Mouse (Mus musculus) G1E-ER4 (cell line): ENCODE measurements at regions not wholly inside any gene's neighbourhood (a gene's known extent, or its start where the extent isn't known, plus 50 kb on each side); places are given as distances from the start of the nearest gene placed in this dataset.

ENCODE experiments used
- GATA1 ChIP-seq: IDR thresholded peaks from one replicate; pipeline ENCODE4 v1.8.0; 2012; ENCODE audit warnings: low read length, inconsistent platforms

- TF ChIP-seq GATA1, result no peak
Observed at GRCm38 (mm10) chr10:17653785-17654184, 69.2 kb upstream of the Cited2 start.

- TF ChIP-seq GATA1, result no peak
Observed at GRCm38 (mm10) chr10:17654308-17654858, 68.6 kb upstream of the Cited2 start.

- TF ChIP-seq GATA1, result no peak
Observed at GRCm38 (mm10) chr10:17655459-17656051, 67.5 kb upstream of the Cited2 start.

GRCm38 (mm10) chr10:17656305-17656704 lies 66.7 kb upstream of the Cited2 start:
- no peak for TF ChIP-seq GATA1

DNA sequence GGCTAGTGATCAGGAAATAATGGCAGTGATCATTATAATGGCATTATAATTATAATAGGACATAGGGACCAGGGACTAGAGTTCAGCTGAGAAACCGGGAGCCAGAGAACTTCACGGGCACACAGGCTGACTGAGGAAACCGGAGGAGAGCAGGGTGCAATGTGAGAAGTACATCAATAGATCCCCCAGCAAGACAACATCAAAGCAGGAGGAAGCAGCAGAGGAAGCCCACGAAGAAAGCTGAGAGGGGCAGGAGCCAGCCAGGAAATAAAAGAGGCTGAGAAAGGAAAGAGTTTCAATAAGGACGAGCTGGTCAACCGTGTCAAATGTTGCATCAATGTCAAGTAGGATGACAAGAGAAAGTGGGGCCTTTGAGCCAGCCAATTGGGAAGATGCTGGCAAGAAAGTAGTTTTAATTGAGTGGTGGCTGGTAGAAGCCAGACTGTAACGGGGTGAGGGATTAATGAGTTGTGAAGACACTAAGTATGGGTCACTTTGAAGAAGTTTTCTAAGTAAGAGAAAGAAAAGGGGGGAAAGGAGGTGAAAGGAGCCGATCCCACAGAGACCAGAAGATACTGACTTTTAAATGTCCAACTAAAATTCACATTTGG lies 66.0 kb upstream of the Cited2 start:
- no peak for TF ChIP-seq GATA1

DNA sequence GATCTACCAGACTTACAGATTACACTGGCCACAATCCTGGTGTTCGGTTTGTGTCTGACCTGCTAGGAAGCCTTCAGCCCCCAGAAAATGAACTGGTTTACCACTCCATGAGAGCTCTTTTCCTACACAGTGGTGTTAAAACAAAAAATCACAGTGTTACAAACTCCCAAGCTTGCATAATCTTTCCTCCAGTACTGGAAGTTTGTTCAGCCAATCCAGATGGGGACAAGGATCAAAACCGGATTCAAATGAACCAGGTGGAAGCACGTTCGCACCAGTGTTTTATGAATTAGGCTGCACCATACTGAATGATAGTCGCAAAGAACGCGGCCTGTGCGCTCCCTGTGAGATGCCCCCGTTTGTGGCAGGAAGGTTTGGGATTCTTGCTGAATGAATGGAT lies 63.4 kb upstream of the Cited2 start:
- no peak for TF ChIP-seq GATA1

- TF ChIP-seq GATA1, result no peak
Observed at GRCm38 (mm10) chr10:17660836-17661452, 62.1 kb upstream of the Cited2 start.

- TF ChIP-seq GATA1, result no peak
Observed at GRCm38 (mm10) chr10:17666089-17666488, 56.9 kb upstream of the Cited2 start.

GRCm38 (mm10) chr10:17669401-17669800 lies 53.6 kb upstream of the Cited2 start:
- no peak for TF ChIP-seq GATA1
